Mouse (Mus musculus): ENCODE data around the gene Theg. TPM values are rescaled to one million over a fixed set of nuclear protein-coding genes. Genes with fewer than 3 reads are reported as not detected.

Gene Theg
- polyA plus RNA-seq (2016; fragmentation: Nextera tagmentation; extraction: Ambion mirVana) = not detected in 2 replicates

DNA sequence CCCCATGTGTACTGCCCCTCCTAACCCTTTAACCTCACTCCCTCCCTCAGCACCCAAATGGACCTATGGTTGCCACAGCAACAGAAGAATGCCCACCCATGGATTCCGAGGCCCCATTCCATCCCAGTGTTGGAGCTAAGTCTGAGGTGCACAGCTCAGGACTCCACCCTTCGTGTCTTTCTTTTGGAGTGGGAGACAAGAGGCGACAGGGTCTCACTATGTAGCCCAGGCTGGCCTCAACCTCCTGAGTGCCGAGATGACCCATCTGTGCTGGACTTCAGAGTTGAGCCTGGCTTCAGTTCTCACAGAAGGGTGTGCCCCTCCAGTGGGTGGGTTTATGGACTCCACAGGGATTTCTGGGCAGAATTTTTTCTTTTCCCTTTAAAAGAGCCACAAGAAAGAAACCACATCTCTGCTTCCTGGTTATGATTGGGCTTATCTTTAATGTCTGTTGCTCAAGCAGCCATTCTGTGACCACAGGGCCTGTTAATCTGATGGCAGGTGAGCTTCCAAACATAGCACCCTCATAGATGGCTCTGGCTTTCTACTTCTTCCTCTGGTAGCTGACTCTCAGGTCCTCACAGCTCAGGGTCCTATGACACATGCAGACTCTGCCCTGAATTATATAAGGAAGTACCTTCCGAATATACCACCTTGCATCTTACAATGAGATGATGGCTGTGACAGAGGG lies at the start of gene Theg:
Gene Theg, minus strand, starts transcription at position 271 of the 691 bp plus-strand sequence.
- 86% methylated on average over 5 of the region's 5 CpGs for WGBS
- Histone ChIP-seq H3K4me1 (no peaks in the 10 kb centered on the region), H3K9me3 (no peaks in the 10 kb centered on the region), H3K27me3 (ENCODE audit: poor library complexity, severe bottlenecking) (no peaks in the 10 kb centered on the region), H3K36me3 (replicated peaks) (no peaks in the 10 kb centered on the region), H3K4me3 (no peak within 1 kb of the TSS), H3K27ac (no peak within 1 kb of the TSS)
- DNase-seq (ENCODE audit: extremely low spot score, low spot score) = no peak

DNA sequence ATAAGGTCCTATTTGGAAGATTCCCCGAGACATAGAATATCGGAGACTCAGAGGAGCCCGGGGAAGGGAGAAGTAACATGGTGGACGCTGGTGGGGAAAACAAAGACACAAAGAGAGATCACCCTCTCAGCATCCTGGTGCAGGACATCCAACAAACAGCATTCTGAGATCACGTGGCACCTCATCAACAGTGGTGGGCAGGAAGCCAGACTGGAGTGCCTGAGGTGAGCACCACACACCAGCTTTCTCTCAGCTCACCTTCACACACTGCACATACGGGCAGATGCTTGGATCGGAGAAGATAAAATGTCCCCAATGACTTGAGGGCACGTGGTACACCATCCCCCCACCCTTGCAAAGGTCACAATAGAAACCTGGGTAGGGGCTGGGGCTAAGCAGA lies 49.2 kb upstream of the Theg start:
- Histone ChIP-seq H3K36me3 (replicated peaks) (no peaks in the 10 kb centered on the region), H3K27me3 (ENCODE audit: poor library complexity, severe bottlenecking) (peaks cover 47% of the 10 kb centered on the region), H3K9me3 (no peaks in the 10 kb centered on the region), H3K4me3 (peak overlapping the region; percentile 89), H3K4me1 (peaks cover 42% of the 10 kb centered on the region), H3K27ac (0 out of 2 replicates have a peak overlapping the region, but pooled peaks have one; percentile 90)
- 86% methylated on average over 8 of the region's 8 CpGs for WGBS
- DNase-seq (ENCODE audit: extremely low spot score, low spot score) = no peak

DNA sequence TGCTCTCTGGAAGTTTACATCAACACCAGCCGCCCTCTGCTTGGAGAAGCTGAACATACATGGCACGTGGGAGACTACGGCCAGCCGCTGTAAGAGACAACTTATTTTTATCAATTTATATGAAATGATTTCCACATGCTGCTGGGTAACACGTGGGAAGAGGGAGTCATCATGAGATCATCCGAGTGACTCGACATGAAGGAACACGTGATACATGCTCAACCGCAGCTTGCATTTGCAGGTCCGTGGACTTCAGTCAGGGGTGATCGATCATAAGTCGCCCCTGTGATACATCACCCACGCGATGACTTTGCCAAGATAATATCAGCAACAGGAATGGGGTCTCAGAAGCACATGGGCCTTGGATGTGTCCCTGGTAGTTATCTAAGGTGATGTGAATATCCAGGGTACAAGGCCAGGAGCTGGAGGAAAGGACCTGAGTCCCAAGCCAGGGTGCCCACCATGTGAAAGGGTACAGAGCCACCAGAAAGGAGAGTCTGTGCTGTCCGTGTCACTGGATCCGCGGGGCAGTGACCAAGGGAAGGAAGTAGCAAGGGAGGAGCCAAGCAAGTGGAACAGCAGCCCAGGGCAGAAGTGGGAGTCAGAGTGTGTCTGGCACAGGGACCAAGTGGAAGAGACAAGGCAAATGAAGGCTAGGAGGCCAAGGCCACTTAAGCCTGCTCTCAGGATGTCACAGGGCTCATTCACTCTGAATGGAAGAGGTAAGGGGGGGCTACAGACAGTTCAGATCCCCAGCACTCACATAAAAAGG lies 46.1 kb upstream of the Theg start:
- WGBS = 86% methylated on average over 17 of the region's 17 CpGs
- no peak for DNase-seq (ENCODE audit: extremely low spot score, low spot score)
- peaks cover 21% of the 10 kb centered on the region for H3K27me3 ChIP-seq (ENCODE audit: poor library complexity, severe bottlenecking)
- H3K27ac ChIP-seq = no peak overlapping the region
- no peaks in the 10 kb centered on the region; the same call in 1 of the 2 replicates for H3K9me3 ChIP-seq
- H3K4me3 ChIP-seq = no peak overlapping the region
- no peaks in the 10 kb centered on the region; the same call in 1 of the 2 replicates for H3K36me3 ChIP-seq (replicated peaks)
- H3K4me1 ChIP-seq = peaks cover 26% of the 10 kb centered on the region

DNA sequence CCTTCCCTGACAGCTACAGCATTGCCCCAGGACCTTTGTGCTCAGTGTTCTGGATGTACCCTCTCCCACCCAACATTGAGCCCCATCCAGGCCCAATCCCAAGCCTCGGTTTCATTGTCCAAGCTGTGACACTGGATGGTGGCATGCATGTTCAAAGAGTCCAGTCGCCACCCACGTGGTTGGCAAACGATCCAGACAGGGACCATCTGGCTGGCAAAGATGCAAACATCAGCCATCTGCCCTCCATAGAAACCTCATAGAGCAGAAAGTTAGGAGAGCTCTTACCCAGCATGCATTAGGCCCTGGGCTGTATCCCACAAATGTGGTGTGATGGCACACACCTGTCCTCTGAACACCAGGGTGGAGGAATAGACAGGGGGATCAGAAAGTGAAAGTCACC lies 44.3 kb upstream of the Theg start:
- no peak overlapping the region for H3K4me3 ChIP-seq
- H3K27ac ChIP-seq = no peak overlapping the region
- no peaks in the 10 kb centered on the region; the same call in 1 of the 2 replicates for H3K36me3 ChIP-seq (replicated peaks)
- DNase-seq (ENCODE audit: extremely low spot score, low spot score) = no peak
- H3K4me1 ChIP-seq = peaks cover 8% of the 10 kb centered on the region
- H3K27me3 ChIP-seq (ENCODE audit: poor library complexity, severe bottlenecking) = peaks cover 4% of the 10 kb centered on the region; the same call in 1 of the 2 replicates
- no peaks in the 10 kb centered on the region; the same call in 1 of the 2 replicates for H3K9me3 ChIP-seq
- 89% methylated on average over 4 of the region's 4 CpGs for WGBS

DNA sequence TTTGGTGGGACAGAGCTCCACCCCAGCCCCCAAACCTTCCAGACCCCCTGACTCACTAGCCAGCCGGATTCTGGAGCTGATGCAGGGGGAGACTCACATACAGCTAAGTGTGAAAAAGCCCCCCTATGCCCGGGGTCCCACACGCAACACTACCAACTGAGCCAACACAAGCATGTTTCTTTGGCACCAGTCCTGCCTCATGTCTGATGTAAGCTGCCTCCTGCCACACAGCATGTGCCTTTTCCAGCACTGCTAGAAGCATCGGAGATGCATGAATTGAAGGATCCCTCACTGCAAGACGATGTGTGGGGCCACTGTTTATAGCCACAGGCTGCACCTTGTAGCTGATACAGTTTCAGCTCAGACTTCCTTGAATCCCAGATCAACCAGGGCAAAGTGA lies 41.2 kb upstream of the Theg start:
- Histone ChIP-seq H3K4me3 (no peak overlapping the region), H3K4me1 (peaks cover 2% of the 10 kb centered on the region; the same call in 1 of the 2 replicates), H3K27me3 (ENCODE audit: poor library complexity, severe bottlenecking) (no peaks in the 10 kb centered on the region), H3K27ac (no peak overlapping the region), H3K9me3 (no peaks in the 10 kb centered on the region; the same call in 1 of the 2 replicates), H3K36me3 (replicated peaks) (peaks cover 6% of the 10 kb centered on the region; the same call in 1 of the 2 replicates)
- DNase-seq (ENCODE audit: extremely low spot score, low spot score) = no peak
- 90% methylated on average over 5 of the region's 5 CpGs for WGBS

DNA sequence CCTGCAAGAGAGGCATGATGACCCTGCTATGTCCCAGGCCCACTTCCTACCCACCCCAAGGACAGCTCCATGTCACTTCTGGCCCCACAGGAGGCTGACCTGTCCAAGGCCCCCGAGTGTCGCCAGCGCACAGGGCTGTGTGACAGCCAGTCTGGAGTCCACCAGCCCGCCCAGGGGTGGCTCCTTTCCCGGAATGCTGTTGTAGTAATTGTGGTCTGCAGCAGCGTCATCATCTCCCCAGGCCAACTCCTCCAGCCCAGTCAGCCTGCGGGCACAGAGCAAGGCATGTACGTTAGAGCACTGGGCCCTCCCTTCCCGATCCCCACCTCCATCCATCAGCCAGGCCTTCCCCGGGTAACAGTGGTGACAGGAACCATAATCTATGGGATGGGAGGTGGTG lies 39.0 kb upstream of the Theg start:
- DNase-seq (ENCODE audit: extremely low spot score, low spot score) = no peak
- no peak overlapping the region for H3K4me3 ChIP-seq

DNA sequence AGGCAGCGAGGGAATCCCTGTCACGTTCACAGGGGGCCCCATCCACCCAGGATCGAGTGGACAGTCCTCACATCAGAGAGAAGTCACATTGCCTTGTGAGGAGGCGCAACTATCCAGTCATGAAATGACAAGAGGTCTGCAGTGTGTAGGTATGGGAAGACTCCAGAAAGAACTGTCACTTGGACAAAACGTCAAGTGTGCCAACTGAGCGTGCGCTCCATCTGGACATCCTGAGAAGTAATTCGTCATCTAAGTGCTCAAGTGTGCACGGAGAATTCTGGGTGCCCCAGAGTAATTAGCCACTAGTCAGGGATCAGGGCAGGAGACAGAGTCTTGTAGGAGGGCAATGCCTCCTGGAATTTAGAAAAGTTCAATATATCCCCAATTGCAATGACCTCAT lies 38.3 kb upstream of the Theg start:
- Histone ChIP-seq H3K9me3 (no peaks in the 10 kb centered on the region; the same call in 1 of the 2 replicates), H3K4me3 (no peak overlapping the region), H3K27ac (no peak overlapping the region), H3K27me3 (ENCODE audit: poor library complexity, severe bottlenecking) (no peaks in the 10 kb centered on the region), H3K36me3 (replicated peaks) (peaks cover 6% of the 10 kb centered on the region; the same call in 1 of the 2 replicates), H3K4me1 (peaks cover 3% of the 10 kb centered on the region; the same call in 1 of the 2 replicates)
- WGBS = 88% methylated on average over 9 of the region's 9 CpGs
- DNase-seq (ENCODE audit: extremely low spot score, low spot score) = no peak

More for the DNA sequence above, 39.0 kb upstream of the Theg start:
- Histone ChIP-seq H3K36me3 (replicated peaks) (peaks cover 6% of the 10 kb centered on the region; the same call in 1 of the 2 replicates), H3K9me3 (no peaks in the 10 kb centered on the region; the same call in 1 of the 2 replicates), H3K27ac (no peak overlapping the region), H3K27me3 (ENCODE audit: poor library complexity, severe bottlenecking) (no peaks in the 10 kb centered on the region), H3K4me1 (peaks cover 3% of the 10 kb centered on the region; the same call in 1 of the 2 replicates)
- WGBS = 91% methylated on average over 10 of the region's 10 CpGs

DNA sequence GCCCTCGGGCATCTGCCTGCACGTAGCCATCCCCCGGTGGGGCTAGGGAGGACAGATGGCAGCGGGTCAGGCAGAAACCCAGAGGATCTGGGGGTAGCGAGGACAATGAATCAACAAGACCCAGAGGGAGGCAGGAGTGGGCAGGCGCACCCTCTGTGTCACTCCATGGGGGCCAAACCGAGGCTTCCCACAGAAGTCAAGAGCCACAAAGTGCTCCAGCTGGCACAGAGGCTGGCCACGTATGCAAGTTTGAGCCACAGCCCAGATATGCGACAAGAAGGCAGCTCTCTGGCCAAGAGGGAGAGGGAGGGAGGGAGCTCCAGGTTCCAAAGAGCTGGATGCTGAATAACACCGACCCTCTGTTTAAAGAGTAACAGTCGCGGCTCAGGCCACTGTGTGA lies 36.8 kb upstream of the Theg start:
- H3K36me3 ChIP-seq (replicated peaks) = peaks cover 12% of the 10 kb centered on the region
- no peak for DNase-seq (ENCODE audit: extremely low spot score, low spot score)
- H3K27ac ChIP-seq = no peak overlapping the region
- 73% methylated on average over 12 of the region's 12 CpGs for WGBS
- no peaks in the 10 kb centered on the region for H3K27me3 ChIP-seq (ENCODE audit: poor library complexity, severe bottlenecking)
- H3K9me3 ChIP-seq = no peaks in the 10 kb centered on the region
- no peak overlapping the region for H3K4me3 ChIP-seq
- H3K4me1 ChIP-seq = peaks cover 3% of the 10 kb centered on the region; the same call in 1 of the 2 replicates

DNA sequence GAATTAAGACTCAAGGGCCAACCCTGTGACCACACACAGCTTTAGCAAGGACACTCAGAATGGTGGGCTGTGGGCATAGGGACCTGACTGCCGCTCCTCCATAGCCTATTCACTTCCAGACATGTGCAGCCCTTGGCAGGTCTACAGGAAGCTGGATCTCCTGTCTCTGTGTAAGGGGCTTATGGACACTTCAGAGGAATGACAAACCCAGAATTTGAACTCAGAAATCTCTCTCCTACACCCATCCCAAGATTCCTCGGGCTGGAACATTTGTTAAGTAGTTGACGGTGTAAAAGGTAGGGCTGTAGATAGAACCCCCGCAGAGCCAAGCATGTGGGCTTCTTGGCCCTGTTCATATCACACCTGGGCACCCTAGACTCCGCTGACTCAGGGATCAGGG lies 29.2 kb upstream of the Theg start:
- Histone ChIP-seq H3K27me3 (ENCODE audit: poor library complexity, severe bottlenecking) (peaks cover 31% of the 10 kb centered on the region), H3K9me3 (no peaks in the 10 kb centered on the region), H3K36me3 (replicated peaks) (peaks cover 6% of the 10 kb centered on the region; the same call in 1 of the 2 replicates), H3K4me1 (peaks cover 38% of the 10 kb centered on the region), H3K27ac (no peak overlapping the region), H3K4me3 (no peak overlapping the region)
- DNase-seq (ENCODE audit: extremely low spot score, low spot score) = no peak
- 89% methylated on average over 5 of the region's 5 CpGs for WGBS

DNA sequence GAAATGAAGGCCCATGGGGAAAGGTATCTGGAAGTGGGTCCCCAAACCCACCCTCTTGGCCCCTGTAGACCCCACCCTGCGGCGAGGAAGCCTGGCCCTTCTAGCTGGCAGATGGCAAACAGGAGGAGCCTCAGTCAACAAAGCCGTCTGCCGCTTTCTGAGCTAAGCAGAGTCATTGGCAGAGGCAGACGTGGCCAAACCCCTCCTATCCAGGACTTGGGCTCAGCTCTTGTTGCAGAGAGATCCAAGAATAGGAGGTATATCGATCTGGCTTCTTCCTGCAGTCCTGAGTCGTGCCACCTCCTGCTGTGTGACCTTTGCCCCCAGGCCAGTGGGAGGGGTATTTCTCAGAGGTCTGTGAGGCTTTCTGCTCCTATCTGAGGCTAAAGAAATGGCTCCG lies 28.7 kb upstream of the Theg start:
- Histone ChIP-seq H3K9me3 (no peaks in the 10 kb centered on the region), H3K27me3 (ENCODE audit: poor library complexity, severe bottlenecking) (peaks cover 37% of the 10 kb centered on the region), H3K4me1 (peaks cover 40% of the 10 kb centered on the region), H3K27ac (no peak overlapping the region), H3K36me3 (replicated peaks) (peaks cover 6% of the 10 kb centered on the region; the same call in 1 of the 2 replicates), H3K4me3 (no peak overlapping the region)
- no peak for DNase-seq (ENCODE audit: extremely low spot score, low spot score)
- WGBS = 12% methylated on average over 8 of the region's 8 CpGs

DNA sequence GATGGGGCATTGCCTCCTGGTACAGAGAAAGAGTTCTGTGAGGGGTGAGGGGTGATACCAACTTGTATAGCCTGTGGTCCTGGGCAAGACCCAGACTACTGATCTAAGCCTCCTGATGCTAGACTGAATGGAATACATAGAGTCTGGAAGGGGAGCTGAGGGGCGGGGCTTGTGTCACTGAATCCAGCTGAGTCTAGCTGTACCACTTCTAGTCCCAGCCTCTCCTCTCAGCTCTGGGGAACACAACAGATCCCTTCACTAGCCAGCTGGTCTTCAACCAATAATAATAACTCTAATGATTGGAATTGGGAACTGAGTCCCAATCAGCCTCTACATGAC lies 27.1 kb upstream of the Theg start:
- H3K9me3 ChIP-seq = no peaks in the 10 kb centered on the region
- H3K4me3 ChIP-seq = peak overlapping the region; percentile 62
- peaks cover 52% of the 10 kb centered on the region for H3K27me3 ChIP-seq (ENCODE audit: poor library complexity, severe bottlenecking)
- no peak for DNase-seq (ENCODE audit: extremely low spot score, low spot score)
- no peak overlapping the region for H3K27ac ChIP-seq
- WGBS = 96% methylated on average over 1 of the region's 1 CpGs
- H3K36me3 ChIP-seq (replicated peaks) = no peaks in the 10 kb centered on the region
- H3K4me1 ChIP-seq = peaks cover 40% of the 10 kb centered on the region

DNA sequence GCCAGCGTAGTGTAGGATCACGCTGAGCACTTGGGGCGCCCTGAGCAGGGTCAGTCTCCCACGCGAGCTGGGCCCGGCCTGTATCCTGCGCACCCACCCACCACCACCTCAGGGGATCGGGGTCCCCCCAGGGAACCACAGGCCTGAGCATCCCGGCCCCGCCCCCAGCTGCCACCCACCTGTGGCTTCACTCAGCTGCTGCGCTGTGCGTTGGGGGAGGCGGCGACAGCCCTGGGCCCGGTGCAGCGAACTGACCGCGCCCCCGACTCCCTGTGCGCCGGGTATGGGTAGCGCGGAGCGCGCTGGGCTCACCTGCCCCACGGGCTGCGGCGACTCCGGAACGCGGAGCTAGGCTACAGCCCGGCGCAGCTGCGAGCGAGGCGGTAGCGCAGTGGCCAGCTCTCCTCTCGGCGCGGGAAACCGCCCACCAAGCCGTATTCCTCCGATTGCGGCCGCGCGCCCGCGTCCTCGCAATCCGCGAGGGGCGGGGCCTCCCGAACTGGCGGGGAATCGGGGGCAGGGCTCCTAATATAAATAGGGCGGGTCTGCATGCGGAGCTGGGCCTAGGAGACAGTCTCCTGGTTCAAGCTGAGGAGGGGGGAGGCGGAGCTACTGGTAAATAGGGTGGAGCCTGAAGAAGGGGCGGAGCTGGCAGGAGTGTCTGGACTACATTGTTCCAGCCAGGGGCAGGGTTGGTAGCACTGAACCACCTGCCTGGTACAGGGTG lies 26.6 kb upstream of the Theg start, which contains the start of gene C2cd4c:
Gene C2cd4c, minus strand, starts transcription at position 448 of the 727 bp plus-strand sequence.
- H3K27ac ChIP-seq = peak within 1 kb of the TSS; percentile 76
- peak within 1 kb of the TSS; percentile 62 for H3K4me3 ChIP-seq
- WGBS = under 1% methylated on average over 60 of the region's 60 CpGs
- H3K27me3 ChIP-seq (ENCODE audit: poor library complexity, severe bottlenecking) = peaks cover 58% of the 10 kb centered on the region
- no peaks in the 10 kb centered on the region for H3K36me3 ChIP-seq (replicated peaks)
- no peaks in the 10 kb centered on the region for H3K9me3 ChIP-seq
- H3K4me1 ChIP-seq = peaks cover 40% of the 10 kb centered on the region
- peak; percentile 74 for DNase-seq (ENCODE audit: extremely low spot score, low spot score)
